Mouse (Mus musculus): Measurements from ENCODE around the gene Psg16. TPM values are rescaled to one million over a fixed set of nuclear protein-coding genes. Genes with fewer than 3 reads are reported as not detected.

Psg16 gene
- total and polyA plus RNA-seq, 2 experiments from 2014 or later = 4.4 to 6.6 TPM

- H3K9me3 ChIP-seq (ENCODE audit: low read length) = no peaks in the 10 kb centered on the region
- WGBS = 95% methylated on average over 4 of the region's 4 CpGs
- peaks cover 16% of the 10 kb centered on the region for H3K4me1 ChIP-seq (ENCODE audit: insufficient read depth, low read length)
- ATAC-seq (no peak), DNase-seq (ENCODE audit: low spot score) (no peak)
- peak overlapping the region; percentile 68 for H3K4me2 ChIP-seq (ENCODE audit: low read depth, low read length)
- H3K36me3 ChIP-seq (ENCODE audit: insufficient read depth, low read length) = no peaks in the 10 kb centered on the region
- H3K4me3 ChIP-seq (ENCODE audit: low read length) = peak overlapping the region; percentile 40
- no peak for TF ChIP-seq CTCF (IDR thresholded peaks at IDR 0.05; ENCODE audit: low read depth)
- H3K27me3 ChIP-seq (ENCODE audit: insufficient read depth, low read length) = no peaks in the 10 kb centered on the region
- peak overlapping the region; percentile 82; the same call in 1 of the 2 replicates for H3K27ac ChIP-seq
- H3K9ac ChIP-seq (replicated peaks; ENCODE audit: low read length) = no peak overlapping the region
Observed at GRCm38 (mm10) chr7:17055287-17055946, 18.4 kb upstream of the Psg16 start.

DNA sequence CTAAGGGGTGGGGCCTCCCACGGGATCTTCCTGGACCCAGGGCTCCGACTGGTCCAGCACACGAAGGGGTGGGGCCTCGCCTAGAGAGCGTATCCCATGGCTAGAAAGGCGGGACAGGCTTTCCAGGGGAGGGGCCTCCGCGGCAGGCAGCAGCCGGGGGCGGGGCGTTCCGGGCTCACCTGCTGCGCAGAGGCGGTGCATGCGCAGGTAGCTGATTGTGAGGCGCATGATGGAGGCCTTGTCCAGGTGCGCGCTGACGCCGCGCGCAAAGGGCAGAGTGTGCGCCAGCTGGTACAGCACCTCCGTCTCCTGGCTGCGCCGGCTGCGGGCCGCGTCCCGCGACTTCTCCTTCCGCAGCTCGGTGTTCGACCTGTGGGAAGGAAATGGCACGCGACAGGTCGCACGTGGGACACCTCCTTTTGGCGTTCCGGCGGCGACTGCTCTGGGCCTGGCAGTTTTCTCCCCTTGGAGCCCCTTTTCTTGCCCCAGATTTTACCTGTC, 17.7 kb upstream of the Psg16 start:
- Histone ChIP-seq H3K27me3 (ENCODE audit: insufficient read depth, low read length) (no peaks in the 10 kb centered on the region), H3K9me3 (ENCODE audit: low read length) (no peaks in the 10 kb centered on the region), H3K36me3 (ENCODE audit: insufficient read depth, low read length) (no peaks in the 10 kb centered on the region), H3K27ac (peak overlapping the region; percentile 82), H3K9ac (replicated peaks; ENCODE audit: low read length) (peak overlapping the region; percentile 56), H3K4me2 (ENCODE audit: low read depth, low read length) (peak overlapping the region; percentile 68), H3K4me1 (ENCODE audit: insufficient read depth, low read length) (peaks cover 16% of the 10 kb centered on the region), H3K4me3 (ENCODE audit: low read length) (peak overlapping the region; percentile 40)
- ATAC-seq = peak; percentile 84
- 0% methylated on average over 42 of the region's 42 CpGs for WGBS
- TF ChIP-seq CTCF (IDR thresholded peaks at IDR 0.05; ENCODE audit: low read depth) = no peak
- DNase-seq (ENCODE audit: low spot score) = peak; percentile 91

GRCm38 (mm10) chr7:17056601-17057523, 17.0 kb upstream of the Psg16 start:
- H3K27me3 ChIP-seq (ENCODE audit: insufficient read depth, low read length) = no peaks in the 10 kb centered on the region
- H3K9ac ChIP-seq (replicated peaks; ENCODE audit: low read length) = peak overlapping the region; percentile 56
- peaks cover 16% of the 10 kb centered on the region for H3K4me1 ChIP-seq (ENCODE audit: insufficient read depth, low read length)
- peak; percentile 64 for DNase-seq (ENCODE audit: low spot score)
- 32% methylated on average over 14 of the region's 14 CpGs for whole genome bisulfite sequencing
- H3K4me3 ChIP-seq (ENCODE audit: low read length) = peak overlapping the region; percentile 40
- ATAC-seq = peak; percentile 11
- H3K36me3 ChIP-seq (ENCODE audit: insufficient read depth, low read length) = no peaks in the 10 kb centered on the region
- H3K9me3 ChIP-seq (ENCODE audit: low read length) = no peaks in the 10 kb centered on the region
- H3K4me2 ChIP-seq (ENCODE audit: low read depth, low read length) = peak overlapping the region; percentile 68
- peak overlapping the region; percentile 82 for H3K27ac ChIP-seq
- no peak for TF ChIP-seq CTCF (IDR thresholded peaks at IDR 0.05; ENCODE audit: low read depth)

DNA sequence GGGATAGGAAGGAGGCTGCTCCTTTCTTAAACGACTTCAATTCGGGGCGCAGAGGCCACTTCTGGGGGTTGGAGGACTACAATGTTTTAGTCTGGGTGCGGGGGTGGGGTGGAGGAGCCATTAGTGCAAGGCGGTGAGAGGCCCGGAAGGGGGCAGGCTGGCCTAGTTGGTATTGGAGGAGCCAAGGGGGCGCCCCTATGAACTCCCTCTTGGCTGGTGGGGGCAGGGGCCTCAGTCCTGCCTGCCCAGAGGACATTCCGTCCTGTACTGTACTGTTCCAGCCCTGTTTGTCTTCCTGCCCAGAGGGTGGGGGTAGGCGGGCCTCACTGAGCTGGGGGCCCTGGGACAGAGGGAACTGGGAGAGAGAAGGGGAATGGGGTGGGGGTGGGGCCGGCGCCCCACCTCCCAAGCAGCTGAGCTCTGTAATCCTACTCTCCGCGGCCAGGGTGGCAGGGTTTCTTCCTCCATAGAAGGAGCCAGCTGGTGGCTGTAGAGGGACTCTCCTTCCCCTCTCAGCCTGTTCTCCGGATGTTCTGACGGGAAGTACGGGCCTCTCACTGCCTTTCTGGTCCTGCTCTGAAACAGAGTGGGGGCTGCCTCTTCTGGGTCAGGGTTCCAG, 15.7 kb upstream of the Psg16 start:
- H3K27ac ChIP-seq = peak overlapping the region; percentile 82
- H3K4me2 ChIP-seq (ENCODE audit: low read depth, low read length) = peak overlapping the region; percentile 21; the same call in 1 of the 2 replicates
- 3% methylated on average over 16 of the region's 16 CpGs for WGBS
- H3K27me3 ChIP-seq (ENCODE audit: insufficient read depth, low read length) = no peaks in the 10 kb centered on the region
- DNase-seq (ENCODE audit: low spot score) (peak; percentile 75), ATAC-seq (peak; percentile 80)
- H3K36me3 ChIP-seq (ENCODE audit: insufficient read depth, low read length) = no peaks in the 10 kb centered on the region
- 0 out of 2 replicates have a peak overlapping the region, but pooled peaks have one; percentile 5 for H3K9ac ChIP-seq (replicated peaks; ENCODE audit: low read length)
- peaks cover 23% of the 10 kb centered on the region for H3K4me1 ChIP-seq (ENCODE audit: insufficient read depth, low read length)
- peak; percentile 40 for TF ChIP-seq CTCF (IDR thresholded peaks at IDR 0.05; ENCODE audit: low read depth)
- no peaks in the 10 kb centered on the region for H3K9me3 ChIP-seq (ENCODE audit: low read length)
- H3K4me3 ChIP-seq (ENCODE audit: low read length) = no peak overlapping the region

DNA sequence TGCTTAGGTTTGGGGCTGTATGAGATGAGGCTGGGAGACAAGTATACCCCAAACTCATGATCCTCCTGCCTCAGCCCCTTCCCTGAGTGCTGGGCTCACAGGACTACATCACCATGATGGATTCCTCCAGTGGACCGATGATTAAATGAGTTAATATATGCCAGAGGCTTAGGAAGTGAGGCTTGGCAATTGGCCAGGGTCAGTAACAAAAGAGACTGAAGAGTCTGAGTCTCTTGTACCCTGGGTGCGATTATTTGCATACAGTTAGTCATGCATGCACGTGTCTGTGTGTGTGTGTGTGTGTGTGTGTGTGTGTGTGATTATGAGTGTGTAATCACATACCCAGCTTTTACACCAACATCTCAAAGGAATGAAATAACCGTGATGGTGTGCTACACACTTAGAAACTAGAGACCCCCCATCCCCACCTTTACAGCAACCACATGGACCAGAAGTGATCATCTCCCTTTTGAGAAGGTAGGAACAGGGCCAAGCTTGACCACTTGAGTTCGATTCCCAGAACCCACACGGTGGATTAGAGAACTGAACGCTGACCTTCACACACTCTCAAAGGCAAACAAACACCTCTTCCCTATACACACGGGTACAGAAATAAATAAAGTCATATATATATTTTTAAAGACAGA, 14.9 kb upstream of the Psg16 start:
- peak overlapping the region; percentile 84; the same call in 1 of the 2 replicates for H3K4me2 ChIP-seq (ENCODE audit: low read depth, low read length)
- H3K36me3 ChIP-seq (ENCODE audit: insufficient read depth, low read length) = no peaks in the 10 kb centered on the region
- no peak overlapping the region for H3K9ac ChIP-seq (replicated peaks; ENCODE audit: low read length)
- peak; percentile 66 for DNase-seq (ENCODE audit: low spot score)
- H3K27ac ChIP-seq = peak overlapping the region; percentile 82
- H3K27me3 ChIP-seq (ENCODE audit: insufficient read depth, low read length) = no peaks in the 10 kb centered on the region
- H3K9me3 ChIP-seq (ENCODE audit: low read length) = no peaks in the 10 kb centered on the region
- ATAC-seq = no peak
- TF ChIP-seq CTCF (IDR thresholded peaks at IDR 0.05; ENCODE audit: low read depth) = no peak
- H3K4me3 ChIP-seq (ENCODE audit: low read length) = no peak overlapping the region
- 32% methylated on average over 8 of the region's 8 CpGs for WGBS
- peaks cover 23% of the 10 kb centered on the region for H3K4me1 ChIP-seq (ENCODE audit: insufficient read depth, low read length)

- TF ChIP-seq CTCF (IDR thresholded peaks at IDR 0.05; ENCODE audit: low read depth) = no peak
- H3K4me2 ChIP-seq (ENCODE audit: low read depth, low read length) = peak overlapping the region; percentile 84
Observed at GRCm38 (mm10) chr7:17059463-17059844, 14.4 kb upstream of the Psg16 start.

More at GRCm38 (mm10) chr7:17059463-17059844, 14.4 kb upstream of the Psg16 start:
- no peak for ATAC-seq
- H3K27me3 ChIP-seq (ENCODE audit: insufficient read depth, low read length) = no peaks in the 10 kb centered on the region
- no peaks in the 10 kb centered on the region for H3K36me3 ChIP-seq (ENCODE audit: insufficient read depth, low read length)
- H3K9me3 ChIP-seq (ENCODE audit: low read length) = no peaks in the 10 kb centered on the region
- H3K4me3 ChIP-seq (ENCODE audit: low read length) = no peak overlapping the region
- DNase-seq (ENCODE audit: low spot score) = no peak
- peak overlapping the region; percentile 5; the same call in 1 of the 2 replicates for H3K9ac ChIP-seq (replicated peaks; ENCODE audit: low read length)
- peaks cover 23% of the 10 kb centered on the region for H3K4me1 ChIP-seq (ENCODE audit: insufficient read depth, low read length)
- 77% methylated on average over 3 of the region's 3 CpGs for WGBS
- H3K27ac ChIP-seq = peak overlapping the region; percentile 82

Measured in hindbrain, postnatal 0 days (tissue).